Comparison of ENCODE assay signal across 29 mouse cellular contexts in the genomic region with DNA sequence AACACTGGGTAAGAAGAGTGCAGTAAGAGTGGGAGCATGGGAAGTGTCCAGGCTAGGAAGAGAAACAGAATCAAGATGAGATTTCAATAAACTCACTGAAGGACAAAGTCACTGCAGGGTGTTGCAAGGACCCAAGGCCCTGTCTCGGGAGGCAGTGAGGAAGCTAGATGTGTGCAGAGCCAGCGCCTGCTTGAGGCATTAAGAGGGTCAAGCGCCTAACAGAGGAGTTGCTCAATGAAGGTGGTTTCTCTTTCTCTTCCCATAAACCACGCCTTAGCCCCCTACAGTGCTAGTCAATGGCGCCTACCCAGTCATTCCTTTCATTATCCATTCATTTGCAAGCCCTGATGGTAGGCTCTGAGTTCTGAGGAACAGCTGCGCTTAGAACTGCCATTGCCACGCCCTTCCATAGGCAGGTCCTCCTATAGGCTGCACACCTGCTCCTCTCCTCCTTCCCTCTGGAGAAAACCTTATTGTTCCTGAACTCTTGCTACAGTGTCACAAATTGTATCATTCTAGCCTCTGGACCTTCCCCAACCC. TPM values are rescaled to one million over a fixed set of nuclear protein-coding genes. Genes with fewer than 3 reads are reported as not detected.
DNase-seq lines count a peak whose midpoint lies in the region; ATAC-seq and TF ChIP-seq lines count a peak whose summit lies in the region.
"Had no signal": no experiment of that assay in that cellular context is flagged by ENCODE, and none has a peak within 500 bp of the region (broad histone marks: within the 10 kb centered on the region; RNA-seq: fewer than 3 reads in every experiment).

No protein-coding gene starts in this region.

- WGBS in midbrain, embryonic 11.5 days: 22% methylated on average over 7 of the region's 7 CpGs
- 35% methylated on average over 7 of the region's 7 CpGs for WGBS in midbrain, embryonic 14.5 days
- 31% methylated on average over 7 of the region's 7 CpGs for WGBS in hindbrain, embryonic 12.5 days
- WGBS in heart, embryonic 12.5 days: 49% methylated on average over 7 of the region's 7 CpGs

- H3K4me3 ChIP-seq in midbrain, embryonic 11.5 days (ENCODE audit: low read depth, low read length): no peak overlapping the region
- no peak overlapping the region for H3K4me3 ChIP-seq in midbrain, embryonic 14.5 days (replicated peaks; ENCODE audit: low read depth, low read length)
- H3K4me3 ChIP-seq in ES-E14 (ENCODE audit: insufficient read depth in 1 of 2, low read depth in 1 of 2, low read length in 2 of 2, poor library complexity in 1 of 2, severe bottlenecking in 1 of 2): peak overlapping the region in 1 of 2 experiments; percentile 38; a peak in 2 of 4 replicates
- no peak overlapping the region for H3K4me3 ChIP-seq in hindbrain, embryonic 12.5 days
- no peak overlapping the region for H3K4me3 ChIP-seq in heart, embryonic 12.5 days
- H3K4me3 ChIP-seq: embryonic facial prominence, embryonic 15.5 days; heart, embryonic 13.5 days; limb, embryonic 12.5 days; liver, embryonic 15.5 days; megakaryocyte, embryonic 14.5 days had no signal

- H3K36me3 ChIP-seq in midbrain, embryonic 11.5 days (ENCODE audit: control insufficient read depth, insufficient read depth, low read length): no peaks in the 10 kb centered on the region
- no peaks in the 10 kb centered on the region for H3K36me3 ChIP-seq in midbrain, embryonic 14.5 days (ENCODE audit: control insufficient read depth, insufficient read depth, low read length)
- peaks cover 2% of the 10 kb centered on the region; the same call in 1 of the 2 replicates for H3K36me3 ChIP-seq in ES-E14 (ENCODE audit: control insufficient read depth, insufficient read depth, low read length, poor library complexity, severe bottlenecking)
- H3K36me3 ChIP-seq in hindbrain, embryonic 12.5 days: no peaks in the 10 kb centered on the region
- H3K36me3 ChIP-seq in heart, embryonic 12.5 days: no peaks in the 10 kb centered on the region
- H3K36me3 ChIP-seq: embryonic facial prominence, embryonic 15.5 days; G1E; heart, embryonic 13.5 days; limb, embryonic 12.5 days; liver, embryonic 15.5 days had no signal

- no peak for ATAC-seq in midbrain, embryonic 11.5 days (ENCODE audit: low FRiP score)
- no peak for ATAC-seq in midbrain, embryonic 14.5 days (ENCODE audit: low FRiP score, low TSS enrichment)
- ATAC-seq in granulocyte monocyte progenitor cell, adult 5-6 weeks (replicated peaks; ENCODE audit: poor library complexity, severe bottlenecking): peak; percentile 81
- peak; percentile 71 for ATAC-seq in monocyte, adult 5-6 weeks (replicated peaks; ENCODE audit: insufficient number of reproducible peaks, low FRiP score, low TSS enrichment, poor library complexity, severe bottlenecking)
- no peak for ATAC-seq in hindbrain, embryonic 12.5 days (ENCODE audit: low FRiP score)
- no peak for ATAC-seq in heart, embryonic 12.5 days (ENCODE audit: insufficient number of reproducible peaks, low FRiP score)
- ATAC-seq: forebrain, embryonic 16.5 days; hindbrain, postnatal 0 days; intestine, postnatal 0 days; Patski had no signal

- no peak overlapping the region for H3K27ac ChIP-seq in midbrain, embryonic 11.5 days (ENCODE audit: low read depth, low read length)
- H3K27ac ChIP-seq in midbrain, embryonic 14.5 days (replicated peaks; ENCODE audit: low read depth, low read length): no peak overlapping the region
- peak overlapping the region; percentile 91; the same call in 1 of the 2 replicates for H3K27ac ChIP-seq in ES-E14 (ENCODE audit: insufficient read depth, low read depth, low read length, poor library complexity, severe bottlenecking)
- no peak overlapping the region for H3K27ac ChIP-seq in hindbrain, embryonic 12.5 days
- H3K27ac ChIP-seq in heart, embryonic 12.5 days (ENCODE audit: poor library complexity, severe bottlenecking): no peak overlapping the region
- H3K27ac ChIP-seq: embryonic facial prominence, embryonic 15.5 days; heart, embryonic 13.5 days; hindbrain, postnatal 0 days; limb, embryonic 12.5 days; liver, embryonic 15.5 days; stomach, postnatal 0 days had no signal

- peak; percentile 78 for DNase-seq in midbrain, embryonic 11.5 days (ENCODE audit: low spot score, missing footprints)
- no peak for DNase-seq in midbrain, embryonic 14.5 days
- peak; percentile 94 for DNase-seq in ES-E14 (ENCODE audit: low read depth, low spot score)
- no peak for DNase-seq in left cerebral cortex, postnatal 36 days (ENCODE audit: low spot score in 2 of 2)
- DNase-seq: adrenal gland, postnatal 14 days; cerebellum, adult 9-10 months; gastrocnemius, postnatal 14 days; heart, adult 18-20 months; heart, postnatal 14 days; kidney, postnatal 25 days; layer of hippocampus, postnatal 36 days; lung, postnatal 14 days; right cerebral cortex, postnatal 14 days had no signal

- in situ Hi-C loops in ES-E14 (cut with MboI; ENCODE audit: low sequenced_read_pairs in 2 of 2, unreplicated experiment in 2 of 2): no loop called here

- H3K4me2 ChIP-seq in midbrain, embryonic 11.5 days: no peak overlapping the region
- H3K4me2 ChIP-seq in midbrain, embryonic 14.5 days (ENCODE audit: low read length): no peak overlapping the region
- no peak overlapping the region for H3K4me2 ChIP-seq in hindbrain, embryonic 12.5 days (replicated peaks)
- no peak overlapping the region for H3K4me2 ChIP-seq in heart, embryonic 12.5 days
- H3K4me2 ChIP-seq: embryonic facial prominence, embryonic 15.5 days; heart, embryonic 13.5 days; limb, embryonic 12.5 days; liver, embryonic 15.5 days had no signal

- peaks cover 14% of the 10 kb centered on the region for H3K4me1 ChIP-seq in midbrain, embryonic 11.5 days (ENCODE audit: control insufficient read depth, insufficient read depth, low read length)
- peaks cover 22% of the 10 kb centered on the region for H3K4me1 ChIP-seq in midbrain, embryonic 14.5 days (ENCODE audit: control insufficient read depth, insufficient read depth, low read length)
- peaks cover 13 to 36% of the 10 kb centered on the region in 2 experiments for H3K4me1 ChIP-seq in ES-E14 (ENCODE audit: control insufficient read depth in 2 of 2, insufficient read depth in 2 of 2, low read length in 2 of 2, poor library complexity in 1 of 2)
- peaks cover 26% of the 10 kb centered on the region for H3K4me1 ChIP-seq in hindbrain, embryonic 12.5 days
- H3K4me1 ChIP-seq in heart, embryonic 12.5 days (replicated peaks): 0 out of 2 replicates have a peak, but pooled peaks cover 2% of the 10 kb centered on the region
- H3K4me1 ChIP-seq: embryonic facial prominence, embryonic 15.5 days; heart, embryonic 13.5 days; limb, embryonic 12.5 days; liver, embryonic 15.5 days had no signal

- no peak overlapping the region for H3K9ac ChIP-seq in midbrain, embryonic 11.5 days (ENCODE audit: low read length)
- H3K9ac ChIP-seq in midbrain, embryonic 14.5 days (replicated peaks; ENCODE audit: low read length): no peak overlapping the region
- H3K9ac ChIP-seq in ES-E14 (ENCODE audit: insufficient read depth, low read depth, low read length, poor library complexity, severe bottlenecking): no peak overlapping the region; the same call in 1 of the 2 replicates
- H3K9ac ChIP-seq in hindbrain, embryonic 12.5 days: no peak overlapping the region
- no peak overlapping the region for H3K9ac ChIP-seq in heart, embryonic 12.5 days
- H3K9ac ChIP-seq: embryonic facial prominence, embryonic 15.5 days; heart, embryonic 13.5 days; limb, embryonic 12.5 days; liver, embryonic 15.5 days had no signal

- H3K9me3 ChIP-seq in midbrain, embryonic 11.5 days (ENCODE audit: control insufficient read depth, low read length): no peaks in the 10 kb centered on the region
- H3K9me3 ChIP-seq in midbrain, embryonic 14.5 days (ENCODE audit: control insufficient read depth, low read length): no peaks in the 10 kb centered on the region
- H3K9me3 ChIP-seq in ES-E14 (ENCODE audit: control insufficient read depth, insufficient read depth, low read depth, low read length): no peaks in the 10 kb centered on the region
- no peaks in the 10 kb centered on the region for H3K9me3 ChIP-seq in hindbrain, embryonic 12.5 days (replicated peaks)
- no peaks in the 10 kb centered on the region for H3K9me3 ChIP-seq in heart, embryonic 12.5 days (replicated peaks)
- H3K9me3 ChIP-seq: embryonic facial prominence, embryonic 15.5 days; heart, embryonic 13.5 days; limb, embryonic 12.5 days; liver, embryonic 15.5 days had no signal

- intact Hi-C loops in left cerebral cortex, postnatal 36 days (cut with DNase I): no loop called here

- H3K27me3 ChIP-seq in midbrain, embryonic 11.5 days (ENCODE audit: control insufficient read depth, insufficient read depth, low read length): no peaks in the 10 kb centered on the region
- H3K27me3 ChIP-seq in midbrain, embryonic 14.5 days (ENCODE audit: control insufficient read depth, insufficient read depth, low read length): no peaks in the 10 kb centered on the region
- H3K27me3 ChIP-seq in hindbrain, embryonic 12.5 days: no peaks in the 10 kb centered on the region
- peaks cover 26% of the 10 kb centered on the region for H3K27me3 ChIP-seq in heart, embryonic 12.5 days (replicated peaks)
- H3K27me3 ChIP-seq: embryonic facial prominence, embryonic 15.5 days; limb, embryonic 12.5 days; liver, embryonic 15.5 days had no signal

TF ChIP-seq in ES-E14, 5 proteins besides CTCF, POLR2A, EP300 and RAD21:
- no peak for TF ChIP-seq ZNF384 (IDR thresholded peaks at IDR 0.05; ENCODE audit: low read depth, low read length)
- TF ChIP-seq CHD2 (IDR thresholded peaks at IDR 0.05; ENCODE audit: low read depth, low read length): no peak
- no peak for TF ChIP-seq HCFC1 (IDR thresholded peaks at IDR 0.05; ENCODE audit: borderline replicate concordance, insufficient read depth, low read length)
- TF ChIP-seq ZC3H11A (IDR thresholded peaks at IDR 0.05; ENCODE audit: borderline replicate concordance, low read depth, low read length): no peak
- TF ChIP-seq MAFK (IDR thresholded peaks at IDR 0.05; ENCODE audit: insufficient read depth, low read depth, low read length): no peak

RNA-seq across cellular contexts. Expression of a gene that starts 23.9 kb away (rescaled TPM):
- 0.07 TPM in 1 of 2 replicates, not detected in the other for polyA plus RNA-seq in midbrain, embryonic 11.5 days (2014; fragmentation: Nextera tagmentation; extraction: Ambion mirVana)
- 0.63 and 0.78 TPM in 2 replicates for polyA plus RNA-seq in midbrain, embryonic 14.5 days (2014; fragmentation: Nextera tagmentation; extraction: Ambion mirVana)
- total RNA-seq in ES-E14 (2012; rRNA removed): 0.62 and 0.79 TPM in 2 replicates
- 6.0 and 6.8 TPM in 2 replicates for total RNA-seq in granulocyte monocyte progenitor cell, adult 5-6 weeks (2014; fragmentation: Nextera tagmentation)
- total RNA-seq in granulocyte monocyte progenitor cell, adult 5-6 weeks (2017): 2.2 and 4.4 TPM in 2 replicates
- total RNA-seq in monocyte, adult 5-6 weeks (2017): 4.8 to 16.6 TPM (median 5.1 TPM) in 3 replicates
- 10 to 100 TPM; 12.7 to 14.7 TPM for total RNA-seq in left cerebral cortex, postnatal 36 days (2021)
- polyA plus RNA-seq in hindbrain, embryonic 12.5 days (2016; fragmentation: Nextera tagmentation; extraction: Ambion mirVana): 0.12 and 0.22 TPM in 2 replicates
- not detected in 2 replicates for polyA plus RNA-seq in heart, embryonic 12.5 days (2016; fragmentation: Nextera tagmentation; extraction: Ambion mirVana)
- total RNA-seq: gastrocnemius, postnatal 14 days had no signal
- polyA plus RNA-seq: G1E; kidney, embryonic 14.5 days; limb, embryonic 12.5 days; Patski had no signal

Comparison
In these comparisons a context has a peak if more than half of its experiments do, and no peak if none do; other contexts are left out.
1. DNase-seq: peak in midbrain, embryonic 11.5 days (single experiment) and ES-E14 (single experiment); none in midbrain, embryonic 14.5 days (single experiment) and left cerebral cortex, postnatal 36 days (0 of 2).
2. ATAC-seq: peak in granulocyte monocyte progenitor cell, adult 5-6 weeks (single experiment) and monocyte, adult 5-6 weeks (single experiment); none in midbrain, embryonic 11.5 days (single experiment), midbrain, embryonic 14.5 days (single experiment), hindbrain, embryonic 12.5 days (single experiment) and heart, embryonic 12.5 days (single experiment).